Mouse (Mus musculus) left cerebral cortex, adult 2 months (tissue): ENCODE measurements around the gene Mcts2. TPM values are rescaled to one million over a fixed set of nuclear protein-coding genes. Genes with fewer than 3 reads are reported as not detected.
A peak's percentile ranks its signal among the peaks of the same experiment; 100 is the strongest.

Experiments used
- DNase-seq, 2 experiments: peaks; one replicate each; pipeline ENCODE4 v3.0.0; 2021 to 2022; ENCODE audit warnings: low spot score in 2 of 2, mixed read lengths in 1 of 2; ENCODE audit errors: extremely low spot score in 1 of 2
- H3K27ac ChIP-seq: fragments of 200-600 bp; 2 replicates; pipeline ENCODE4 v1.8.1; 2022
- H3K4me3 ChIP-seq: fragments of 200-600 bp; 2 replicates; pipeline ENCODE4 v1.8.1; 2022
- CTCF ChIP-seq: fragments of 200-600 bp; IDR thresholded peaks from 2 replicates; pipeline ENCODE4 v1.8.1; 2022; ENCODE audit warnings: antibody characterized with exemption, mild to moderate bottlenecking, moderate library complexity
- intact Hi-C: fragments of 180-260 bp; cut with DNase I; formaldehyde crosslinking; loops from one replicate; pipeline ENCODE4 v1.15.1; 2025
- total RNA-seq, 2 experiments: library from RNA; stranded (reverse); gene quantifications; 2 replicates each; pipeline ENCODE4 v1.2.3; 2021

Gene Mcts2
- total RNA-seq, 2 experiments from 2014 or later = 17.6 to 19.8 TPM

- DNase-seq = peak; percentile 72 to 73
- Histone ChIP-seq H3K27ac (peak overlapping the region; percentile 71), H3K4me3 (peak overlapping the region; percentile 28)
- intact Hi-C loops = no loop called here
- peak; percentile 96 for TF ChIP-seq CTCF
Observed at GRCm38 (mm10) chr2:152693233-152693632, 6.4 kb downstream of the Mcts2 start.

- Histone ChIP-seq H3K4me3 (peak overlapping the region; percentile 28), H3K27ac (peak overlapping the region; percentile 71)
- intact Hi-C loops = no loop called here
- DNase-seq = no peak
- no peak for TF ChIP-seq CTCF
Observed at GRCm38 (mm10) chr2:152693735-152694134, 6.9 kb downstream of the Mcts2 start.

- H3K27ac ChIP-seq = no peak overlapping the region
- H3K4me3 ChIP-seq = no peak overlapping the region
- no peak for DNase-seq
- no peak for TF ChIP-seq CTCF
- intact Hi-C loops = no loop called here
Observed at GRCm38 (mm10) chr2:152694708-152695107, 7.9 kb downstream of the Mcts2 start.

- intact Hi-C loops = loop anchor here (1.0 to 2.0 kb wide), 2 partner anchors 39 to 135 kb away; partner anchors contain the start of gene Bcl2l1
- TF ChIP-seq CTCF = no peak
- H3K4me3 ChIP-seq = no peak overlapping the region
- no peak for DNase-seq
- H3K27ac ChIP-seq = peak overlapping the region; percentile 70; the same call in 1 of the 2 replicates
Observed at GRCm38 (mm10) chr2:152696016-152696415, 9.2 kb downstream of the Mcts2 start.

GRCm38 (mm10) chr2:152696476-152697164 is 9.8 kb downstream of the Mcts2 start:
- peak; percentile 100 for TF ChIP-seq CTCF
- no peak overlapping the region for H3K4me3 ChIP-seq
- intact Hi-C loops = loop anchor here (1.0 to 2.0 kb wide), 3 partner anchors 38 to 135 kb away; partner anchors contain the start of gene Bcl2l1
- peak overlapping the region; percentile 70 for H3K27ac ChIP-seq
- peak; percentile 90 to 93 for DNase-seq

- TF ChIP-seq CTCF = no peak
- H3K4me3 ChIP-seq = no peak overlapping the region
- intact Hi-C loops = no loop called here
- DNase-seq = no peak
- no peak overlapping the region for H3K27ac ChIP-seq
Observed at GRCm38 (mm10) chr2:152700138-152700537, 13.3 kb downstream of the Mcts2 start.

- intact Hi-C loops = no loop called here
- no peak for DNase-seq
- no peak for TF ChIP-seq CTCF
- Histone ChIP-seq H3K27ac (no peak overlapping the region), H3K4me3 (no peak overlapping the region)
Observed at GRCm38 (mm10) chr2:152700725-152701124, 13.9 kb downstream of the Mcts2 start.

- intact Hi-C loops = no loop called here
- no peak for TF ChIP-seq CTCF
- DNase-seq = no peak
- Histone ChIP-seq H3K27ac (no peak overlapping the region), H3K4me3 (no peak overlapping the region)
Observed at GRCm38 (mm10) chr2:152703596-152704255, 16.9 kb downstream of the Mcts2 start.

GRCm38 (mm10) chr2:152704256-152704605 is 17.4 kb downstream of the Mcts2 start:
- no peak for TF ChIP-seq CTCF
- H3K4me3 ChIP-seq = no peak overlapping the region
- H3K27ac ChIP-seq = no peak overlapping the region
- intact Hi-C loops = no loop called here
- no peak for DNase-seq

- no peak for TF ChIP-seq CTCF
- DNase-seq = no peak
- intact Hi-C loops = no loop called here
- Histone ChIP-seq H3K27ac (no peak overlapping the region; the same call in 1 of the 2 replicates), H3K4me3 (no peak overlapping the region)
Observed at GRCm38 (mm10) chr2:152704811-152705370, 18.1 kb downstream of the Mcts2 start.

- Histone ChIP-seq H3K4me3 (no peak overlapping the region), H3K27ac (peak overlapping the region; percentile 88)
- TF ChIP-seq CTCF = no peak
- intact Hi-C loops = loop anchor here (2.0 kb wide), 1 partner anchor 29 kb away; no protein-coding TSS in a partner anchor
- peak; percentile 40 to 47 for DNase-seq
Observed at GRCm38 (mm10) chr2:152705993-152706571, 19.2 kb downstream of the Mcts2 start.

- intact Hi-C loops = loop anchor here (2.0 kb wide), 1 partner anchor 28 kb away; no protein-coding TSS in a partner anchor
- DNase-seq = no peak
- no peak for TF ChIP-seq CTCF
- Histone ChIP-seq H3K4me3 (peak overlapping the region; percentile 43), H3K27ac (peak overlapping the region; percentile 88)
Observed at GRCm38 (mm10) chr2:152707186-152707585, 20.4 kb downstream of the Mcts2 start.
